Mouse (Mus musculus): Measurements from ENCODE around the gene Nfkbia.

- TF ChIP-seq CTCF (IDR thresholded peaks at IDR 0.05; ENCODE audit: control insufficient read depth, insufficient read depth, insufficient read length) (no peak), CEBPB (IDR thresholded peaks at IDR 0.05; ENCODE audit: low read depth) (no peak)
Observed at GRCm38 (mm10) chr12:55488661-55489447, 3.6 kb downstream of the Nfkbia start.

Measured in C2C12 (cell line).